Mouse (Mus musculus) liver, embryonic 14.5 days (tissue): ENCODE results near the gene Zpbp2. TPM values are rescaled to one million over a fixed set of nuclear protein-coding genes. Genes with fewer than 3 reads are reported as not detected.

Experiments used
- ATAC-seq: fragments of 200-750 bp; cut with Nextera tagmentation; 2 replicates; pipeline ENCODE4 v1.8.0; 2017; ENCODE audit warnings: moderate number of reproducible peaks, mild to moderate bottlenecking, moderate library complexity; ENCODE audit not compliant: insufficient read depth
- DNase-seq, 3 experiments: peaks; one replicate each; pipeline ENCODE4 v3.0.0-alpha.2; 2012 to 2013; ENCODE audit warnings: low read depth in 3 of 3, low spot score in 3 of 3
- H3K27ac ChIP-seq: fragments of 300-500 bp; sonication (generic); 2 replicates; pipeline ENCODE4 v1.5.1; 2014; ENCODE audit warnings: moderate library complexity, mild to moderate bottlenecking, control low read depth, inconsistent platforms
- H3K27me3 ChIP-seq: fragments of 300-500 bp; sonication (generic); 2 replicates; pipeline ENCODE4 v1.6.1; 2014; ENCODE audit warnings: mild to moderate bottlenecking, low read length, moderate library complexity; ENCODE audit not compliant: control insufficient read depth, insufficient read depth
- H3K36me3 ChIP-seq: fragments of 300-500 bp; sonication (generic); replicated peaks from 2 replicates; pipeline ENCODE4 v1.6.1; 2014; ENCODE audit warnings: low read depth; ENCODE audit not compliant: control insufficient read depth, insufficient read depth
- H3K4me1 ChIP-seq, 2 experiments: fragments of 200-500 bp in 1 of 2; fragments of 300-500 bp in 1 of 2; sonication (generic) in 1 of 2; replicated peaks; 2 replicates each; pipeline ENCODE4 v1.6.1; 2012 to 2014; ENCODE audit warnings: antibody characterized with exemption in 1 of 2, inconsistent platforms in 1 of 2, low read length in 1 of 2; ENCODE audit not compliant: control insufficient read depth in 2 of 2, insufficient read depth in 2 of 2
- H3K4me2 ChIP-seq: fragments of 300-500 bp; sonication (generic); 2 replicates; pipeline ENCODE4 v1.6.1; 2014; ENCODE audit warnings: low read depth, mild to moderate bottlenecking, control low read depth, moderate library complexity
- H3K4me3 ChIP-seq, 2 experiments: fragments of 200-500 bp in 1 of 2; fragments of 300-500 bp in 1 of 2; sonication (generic) in 1 of 2; 2 replicates each; pipeline ENCODE4 v1.5.1; 2012 to 2014; ENCODE audit warnings: low read depth in 2 of 2, low read length in 2 of 2, mild to moderate bottlenecking in 2 of 2, control low read depth in 1 of 2, inconsistent platforms in 1 of 2, moderate library complexity in 1 of 2; ENCODE audit not compliant: insufficient read depth in 1 of 2
- H3K9ac ChIP-seq: fragments of 300-500 bp; sonication (generic); replicated peaks from 2 replicates; pipeline ENCODE4 v1.6.1; 2014; ENCODE audit warnings: mild to moderate bottlenecking, control low read depth, moderate library complexity
- H3K9me3 ChIP-seq: fragments of 300-500 bp; sonication (generic); 2 replicates; pipeline ENCODE4 v1.6.1; 2016; ENCODE audit warnings: low read length, mixed read lengths; ENCODE audit not compliant: control insufficient read depth
- CTCF ChIP-seq: IDR thresholded peaks from 2 replicates; pipeline ENCODE4 v1.5.1; 2016; ENCODE audit warnings: antibody characterized with exemption, low read depth, control low read depth
- EP300 ChIP-seq: IDR thresholded peaks from 2 replicates; pipeline ENCODE4 v1.6.1; 2016; ENCODE audit warnings: antibody characterized with exemption, low read depth
- whole genome bisulfite sequencing: fragments of 180-500 bp; shearing (Covaris S2); extraction: QIAGEN DNeasy Blood & Tissue Kit; methylation state at CpG from one replicate; pipeline ENCODE4 v1.1.7; 2014; ENCODE audit not compliant: insufficient replicate concordance; 5-methylcytosine and 5-hydroxymethylcytosine counted together
- polyA plus RNA-seq, 2 experiments: library from polyadenylated mRNA; depleted of rRNA in 1 of 2; stranded (reverse) in 1 of 2; unstranded in 1 of 2; fragments of >200 nt; fragmentation: Nextera tagmentation in 1 of 2; extraction: Ambion mirVana in 1 of 2; gene quantifications; 2 replicates each; pipeline versions ENCODE4 v1.2.1 to v1.2.3; 2012 to 2014

Zpbp2 gene
- polyA plus RNA-seq, 2 experiments: 0.44 to 0.76 TPM

GRCm38 (mm10) chr11:98569461-98569860 lies 18.6 kb downstream of the Zpbp2 start:
- no peak for ATAC-seq
- WGBS: 60% methylated on average over 6 of the region's 6 CpGs
- no peak overlapping the region for H3K27ac ChIP-seq

DNA sequence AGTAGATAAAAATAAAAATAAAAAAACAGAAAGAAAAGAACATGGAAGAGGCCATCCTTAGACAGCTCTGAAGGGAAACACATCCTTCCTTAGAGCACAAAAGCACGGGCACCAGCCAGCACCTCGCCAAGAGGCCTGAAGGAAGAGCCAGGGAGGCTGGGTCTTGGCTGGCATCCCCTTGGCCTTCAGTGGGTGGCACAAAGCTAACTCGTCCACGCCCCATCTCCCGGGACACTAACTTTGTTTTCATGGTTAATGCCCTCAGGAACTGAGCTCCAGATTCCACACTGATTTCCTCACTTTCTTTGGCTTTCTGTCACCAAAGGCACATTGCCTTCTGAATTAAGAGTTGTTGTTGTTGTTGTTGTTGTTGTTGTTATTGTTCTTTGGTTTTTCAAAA lies 26.9 kb downstream of the Zpbp2 start:
- Histone ChIP-seq H3K4me3 (no peak overlapping the region), H3K27me3 (no peaks in the 10 kb centered on the region), H3K36me3 (peaks cover 3% of the 10 kb centered on the region; the same call in 1 of the 2 replicates), H3K9ac (no peak overlapping the region), H3K27ac (no peak overlapping the region), H3K4me1 (peaks cover 15 to 34% of the 10 kb centered on the region in 2 experiments), H3K9me3 (no peaks in the 10 kb centered on the region), H3K4me2 (no peak overlapping the region)
- WGBS: 78% methylated on average over 5 of the region's 5 CpGs
- ATAC-seq (no peak), DNase-seq (no peak)
- no peak for TF ChIP-seq EP300
- TF ChIP-seq CTCF: no peak

More at GRCm38 (mm10) chr11:98569461-98569860, 18.6 kb downstream of the Zpbp2 start:
- H3K36me3 ChIP-seq: no peaks in the 10 kb centered on the region
- H3K9ac ChIP-seq: no peak overlapping the region
- H3K9me3 ChIP-seq: peaks cover 2% of the 10 kb centered on the region; the same call in 1 of the 2 replicates
- DNase-seq: no peak
- H3K4me3 ChIP-seq: no peak overlapping the region
- H3K4me2 ChIP-seq: no peak overlapping the region
- TF ChIP-seq EP300 (no peak), CTCF (no peak)
- no peaks in the 10 kb centered on the region for H3K4me1 ChIP-seq
- no peaks in the 10 kb centered on the region for H3K27me3 ChIP-seq

DNA sequence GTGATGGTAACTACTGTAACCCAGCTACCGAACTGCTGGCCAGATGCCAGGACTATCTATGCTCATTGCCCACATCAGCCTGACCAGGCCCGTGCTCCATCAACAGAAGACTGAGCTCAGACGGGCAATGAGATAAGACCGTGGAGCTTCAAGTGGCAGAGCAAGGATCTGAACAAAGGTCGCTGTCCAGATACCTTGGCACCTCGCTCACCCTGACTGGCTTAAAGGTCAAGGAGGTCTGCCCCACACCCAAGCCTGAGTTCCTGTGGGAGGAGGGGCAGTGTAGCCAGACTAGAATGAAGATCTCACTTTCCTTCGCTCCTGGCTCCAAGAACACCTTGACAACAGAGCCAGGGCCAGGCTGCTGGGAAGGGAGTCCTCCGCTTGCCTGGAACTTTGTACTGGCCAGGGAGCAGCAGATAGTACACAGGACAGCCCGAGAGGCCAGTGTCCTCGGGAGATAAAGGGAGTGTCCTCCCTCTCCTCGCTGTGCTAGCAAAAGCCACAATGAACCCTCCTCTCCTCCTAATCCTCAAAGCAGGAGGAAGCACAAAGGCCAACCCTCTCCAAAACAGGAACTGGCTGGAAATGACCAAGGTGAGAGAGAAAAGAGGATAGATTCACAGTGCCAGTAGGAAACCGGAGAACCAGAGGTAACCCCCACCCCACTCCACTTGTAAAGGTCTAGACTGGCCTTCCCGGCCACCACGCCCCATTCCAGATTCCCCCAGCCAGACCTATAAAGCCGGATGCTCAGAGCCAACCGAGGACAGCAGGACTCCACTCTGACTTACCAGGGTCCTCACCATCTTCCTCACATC lies 29.6 kb downstream of the Zpbp2 start:
- peak overlapping the region; percentile 94 for H3K4me2 ChIP-seq
- peak; percentile 79 to 82 (median 82) for DNase-seq
- peak overlapping the region; percentile 62 to 71 for H3K4me3 ChIP-seq
- peaks cover 35 to 58% of the 10 kb centered on the region in 2 experiments for H3K4me1 ChIP-seq
- H3K36me3 ChIP-seq: peaks cover 11% of the 10 kb centered on the region
- no peaks in the 10 kb centered on the region for H3K9me3 ChIP-seq
- 16% methylated on average over 16 of the region's 16 CpGs for WGBS
- peak; percentile 73 for ATAC-seq
- TF ChIP-seq EP300 (peak; percentile 72), CTCF (no peak)
- no peaks in the 10 kb centered on the region for H3K27me3 ChIP-seq
- H3K9ac ChIP-seq: peak overlapping the region; percentile 98
- H3K27ac ChIP-seq: peak overlapping the region; percentile 99

DNA sequence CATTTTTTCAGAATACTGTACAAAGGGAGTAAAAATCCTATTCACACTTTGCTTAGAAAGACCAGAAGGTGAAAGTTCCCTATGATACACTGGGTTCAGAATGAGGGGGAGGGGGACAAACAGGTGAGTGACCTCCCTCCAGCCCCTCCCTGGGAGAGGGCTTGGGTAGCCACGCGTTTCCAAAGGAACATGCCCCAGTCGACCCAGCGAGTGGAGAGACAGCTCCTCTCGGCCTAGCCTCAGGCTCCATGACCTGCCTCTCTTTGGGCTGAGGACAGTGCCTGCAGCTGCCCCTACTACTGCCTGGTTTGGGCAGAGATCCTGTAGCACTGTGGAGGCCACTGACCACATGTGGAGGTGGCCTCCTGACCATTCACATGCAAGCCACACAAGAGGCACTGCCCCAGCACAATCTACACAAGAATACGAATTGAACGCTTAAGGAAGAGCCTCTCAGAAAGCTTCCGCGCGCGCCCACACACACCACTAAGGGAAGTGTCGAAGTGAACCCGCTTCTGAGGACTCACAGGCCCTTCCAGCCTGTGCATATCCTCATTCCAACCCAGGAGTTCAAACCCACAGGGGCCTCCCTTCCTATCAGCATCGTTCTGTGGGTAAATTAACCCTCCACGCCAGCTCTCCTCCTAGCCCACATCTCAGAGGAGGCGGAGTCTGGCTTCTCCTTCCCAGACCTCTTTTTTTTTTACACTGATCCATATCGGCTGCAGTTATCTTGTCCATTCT lies 30.6 kb downstream of the Zpbp2 start:
- Histone ChIP-seq H3K9me3 (no peaks in the 10 kb centered on the region), H3K27ac (peak overlapping the region; percentile 99), H3K4me2 (peak overlapping the region; percentile 94), H3K27me3 (no peaks in the 10 kb centered on the region), H3K4me3 (peak overlapping the region; percentile 62 to 71), H3K9ac (peak overlapping the region; percentile 98), H3K4me1 (peaks cover 41 to 65% of the 10 kb centered on the region in 2 experiments), H3K36me3 (peaks cover 11% of the 10 kb centered on the region)
- DNase-seq (peak in 1 of 3 experiments; percentile 63), ATAC-seq (peak; percentile 6)
- WGBS: 14% methylated on average over 17 of the region's 17 CpGs
- TF ChIP-seq EP300 (no peak), CTCF (no peak)

- H3K9ac ChIP-seq: peak overlapping the region; percentile 98
- H3K27ac ChIP-seq: peak overlapping the region; percentile 99
- peak overlapping the region; percentile 62 to 71 for H3K4me3 ChIP-seq
- DNase-seq (no peak), ATAC-seq (peak; percentile 1; the same call in 1 of the 2 replicates)
- TF ChIP-seq CTCF (peak; percentile 54), EP300 (no peak)
- no peaks in the 10 kb centered on the region for H3K27me3 ChIP-seq
- peaks cover 41 to 65% of the 10 kb centered on the region in 2 experiments for H3K4me1 ChIP-seq
- H3K36me3 ChIP-seq: peaks cover 11% of the 10 kb centered on the region
- H3K9me3 ChIP-seq: no peaks in the 10 kb centered on the region
- H3K4me2 ChIP-seq: peak overlapping the region; percentile 94
- 10% methylated on average over 8 of the region's 8 CpGs for whole genome bisulfite sequencing
Observed at GRCm38 (mm10) chr11:98582030-98582388, 31.1 kb downstream of the Zpbp2 start.
